Mouse (Mus musculus) spleen, embryonic (tissue): ENCODE measurements around the gene Rnd2.
"Not testable (repeated sequence)": the region's sequence is repeated elsewhere in the genome, so short reads cannot be mapped to it uniquely, and the experiment has no call there.

ENCODE experiments used
- CTCF ChIA-PET: fragments of 350-600 bp; sonication (Branson Sonifier 250); formaldehyde crosslinking; loops from one replicate; lab custom pipeline; 2022; lab: Charles Lee

Gene Rnd2

GRCm38 (mm10) chr11:101464211-101465100 lies at the start of gene Rnd2:
Rnd2 (plus strand) TSS chr11:101464999.
- CTCF ChIA-PET: interaction anchor here (0.9 kb wide), 1 partner anchor 19 kb away, joined by 4 read pairs; no protein-coding TSS in a partner anchor

- CTCF ChIA-PET: no interaction called here
Observed at GRCm38 (mm10) chr11:101415306-101415705, 49.5 kb upstream of the Rnd2 start.

GRCm38 (mm10) chr11:101416433-101417100 lies 48.2 kb upstream of the Rnd2 start:
- CTCF ChIA-PET: interaction anchor here (0.6 to 0.7 kb wide), 2 partner anchors 24 to 98 kb away, joined by 3 read pairs; no protein-coding TSS in a partner anchor

- CTCF ChIA-PET: no interaction called here
Observed at GRCm38 (mm10) chr11:101417101-101417855, 47.5 kb upstream of the Rnd2 start, which contains the start of gene Aarsd1. Aarsd1 (minus strand) TSS chr11:101417615.

GRCm38 (mm10) chr11:101418991-101419390 lies 45.8 kb upstream of the Rnd2 start:
- CTCF ChIA-PET: no interaction called here

GRCm38 (mm10) chr11:101419610-101420009 lies 45.2 kb upstream of the Rnd2 start:
- CTCF ChIA-PET: no interaction called here

GRCm38 (mm10) chr11:101420148-101420547 lies 44.7 kb upstream of the Rnd2 start:
- CTCF ChIA-PET: no interaction called here

- CTCF ChIA-PET: interaction anchor here (0.6 to 1.1 kb wide), 2 partner anchors 10 to 168 kb away, joined by 3 to 4 read pairs; no protein-coding TSS in a partner anchor
Observed at GRCm38 (mm10) chr11:101424105-101424851, 40.5 kb upstream of the Rnd2 start, which contains the start of gene Gm27029. Gm27029 (minus strand) TSS chr11:101424796.

GRCm38 (mm10) chr11:101424925-101425813 lies 39.6 kb upstream of the Rnd2 start, which contains the start of the genes Rundc1 and Ptges3l:
Rundc1 (plus strand) TSS chr11:101425085.
Ptges3l (minus strand) TSS chr11:101425333.
- CTCF ChIA-PET: interaction anchor here (0.6 to 1.1 kb wide), 2 partner anchors 9 to 169 kb away, joined by 3 to 4 read pairs; no protein-coding TSS in a partner anchor

- CTCF ChIA-PET: no interaction called here
Observed at GRCm38 (mm10) chr11:101426165-101426564, 38.6 kb upstream of the Rnd2 start.

GRCm38 (mm10) chr11:101431327-101431726 lies 33.5 kb upstream of the Rnd2 start:
- CTCF ChIA-PET: no interaction called here

GRCm38 (mm10) chr11:101433396-101433795 lies 31.4 kb upstream of the Rnd2 start:
- CTCF ChIA-PET: interaction anchor here (1.3 kb wide), 1 partner anchor 9 kb away, joined by 3 read pairs; the partner anchor contains the start of genes Gm27029, Ptges3l and Rundc1

- CTCF ChIA-PET: no interaction called here
Observed at GRCm38 (mm10) chr11:101435831-101436230, 29.0 kb upstream of the Rnd2 start.

GRCm38 (mm10) chr11:101436916-101437315 lies 27.9 kb upstream of the Rnd2 start:
- CTCF ChIA-PET: no interaction called here

- CTCF ChIA-PET: not testable (repeated sequence)
Observed at GRCm38 (mm10) chr11:101438006-101438405, 26.8 kb upstream of the Rnd2 start.

GRCm38 (mm10) chr11:101441450-101442126 lies 23.2 kb upstream of the Rnd2 start:
- CTCF ChIA-PET: interaction anchor here (0.5 to 1.1 kb wide), 2 partner anchors 728 to 807 kb away, joined by 3 read pairs; partner anchors contain the start of genes BC030867 and Hspb9

GRCm38 (mm10) chr11:101442127-101442693 lies 22.6 kb upstream of the Rnd2 start, which contains the start of gene Rpl27:
Rpl27 (plus strand) TSS chr11:101442298.
- CTCF ChIA-PET: interaction anchor here (0.5 to 1.1 kb wide), 2 partner anchors 24 to 728 kb away, joined by 3 to 7 read pairs; partner anchors contain the start of genes Hspb9 and Vat1

GRCm38 (mm10) chr11:101442760-101443159 lies 22.0 kb upstream of the Rnd2 start:
- CTCF ChIA-PET: no interaction called here
